Mouse (Mus musculus) limb, embryonic 14.5 days (tissue): ENCODE data around the gene Ffar4. TPM values are rescaled to one million over a fixed set of nuclear protein-coding genes. Genes with fewer than 3 reads are reported as not detected.

Experiments used
- ATAC-seq: fragments of 200-750 bp; cut with Nextera tagmentation; 2 replicates; pipeline ENCODE4 v1.8.0; 2017; ENCODE audit warnings: low read depth, moderate number of reproducible peaks, moderate TSS enrichment; ENCODE audit not compliant: low FRiP score
- DNase-seq: peaks from one replicate; pipeline ENCODE4 v3.0.0-alpha.2; 2015; ENCODE audit warnings: low spot score
- H3K27ac ChIP-seq: fragments of 300-500 bp; sonication (generic); replicated peaks from 2 replicates; pipeline ENCODE4 v1.5.1; 2014; ENCODE audit warnings: low read depth, mild to moderate bottlenecking, low read length, moderate library complexity, mixed read lengths
- H3K27me3 ChIP-seq: fragments of 300-500 bp; sonication (generic); 2 replicates; pipeline ENCODE4 v1.6.1; 2014; ENCODE audit warnings: low read length, mixed read lengths; ENCODE audit not compliant: control insufficient read depth, insufficient read depth
- H3K36me3 ChIP-seq: fragments of 300-500 bp; sonication (generic); 2 replicates; pipeline ENCODE4 v1.6.1; 2014; ENCODE audit warnings: mild to moderate bottlenecking, low read length, moderate library complexity, mixed read lengths; ENCODE audit not compliant: control insufficient read depth, insufficient read depth
- H3K4me1 ChIP-seq: fragments of 300-500 bp; sonication (generic); 2 replicates; pipeline ENCODE4 v1.6.1; 2014; ENCODE audit warnings: antibody characterized with exemption, low read length, mixed read lengths; ENCODE audit not compliant: control insufficient read depth, insufficient read depth
- H3K4me2 ChIP-seq: fragments of 300-500 bp; sonication (generic); replicated peaks from 2 replicates; pipeline ENCODE4 v1.6.1; 2014; ENCODE audit warnings: low read depth, mild to moderate bottlenecking, low read length, moderate library complexity; ENCODE audit not compliant: severe bottlenecking
- H3K4me3 ChIP-seq: fragments of 300-500 bp; sonication (generic); replicated peaks from 2 replicates; pipeline ENCODE4 v1.5.1; 2014; ENCODE audit warnings: low read length
- H3K9ac ChIP-seq: fragments of 300-500 bp; sonication (generic); 2 replicates; pipeline ENCODE4 v1.6.1; 2014; ENCODE audit warnings: mild to moderate bottlenecking, low read depth, low read length, moderate library complexity; ENCODE audit not compliant: severe bottlenecking
- H3K9me3 ChIP-seq: fragments of 300-500 bp; sonication (generic); 2 replicates; pipeline ENCODE4 v1.6.1; 2016; ENCODE audit warnings: low read length; ENCODE audit not compliant: control insufficient read depth
- POLR2A ChIP-seq: fragments of 200-500 bp; IDR thresholded peaks from 2 replicates; pipeline ENCODE4 v1.8.0; 2012; ENCODE audit warnings: inconsistent platforms, mild to moderate bottlenecking, moderate library complexity, borderline replicate concordance; ENCODE audit not compliant: insufficient read depth, insufficient read length; ENCODE audit errors: extremely low read depth
- WGBS: fragments of 180-500 bp; shearing (Covaris S2); extraction: QIAGEN DNeasy Blood & Tissue Kit; methylation state at CpG from one replicate; pipeline ENCODE4 v1.1.7; 2014; 5-methylcytosine and 5-hydroxymethylcytosine counted together
- polyA plus RNA-seq, 2 experiments: library from polyadenylated mRNA; depleted of rRNA in 1 of 2; stranded (reverse) in 1 of 2; unstranded in 1 of 2; fragments of >200 nt; fragmentation: Nextera tagmentation in 1 of 2; extraction: Ambion mirVana in 1 of 2; gene quantifications; 2 replicates each; pipeline versions ENCODE4 v1.2.1 to v1.2.3; 2012 to 2014

Gene Ffar4
- polyA plus RNA-seq, 2 experiments = 0.22 to 0.44 TPM

GRCm38 (mm10) chr19:38081361-38081760 is 15.5 kb upstream of the Ffar4 start:
- Histone ChIP-seq H3K27ac (no peak overlapping the region), H3K9me3 (no peaks in the 10 kb centered on the region), H3K27me3 (no peaks in the 10 kb centered on the region), H3K4me2 (no peak overlapping the region), H3K36me3 (no peaks in the 10 kb centered on the region), H3K9ac (no peak overlapping the region), H3K4me3 (no peak overlapping the region), H3K4me1 (no peaks in the 10 kb centered on the region)
- TF ChIP-seq POLR2A = no peak
- 68% methylated on average over 3 of the region's 3 CpGs for WGBS
- no peak for DNase-seq
- ATAC-seq = no peak

GRCm38 (mm10) chr19:38082931-38083525 is 13.8 kb upstream of the Ffar4 start:
- Histone ChIP-seq H3K4me1 (no peaks in the 10 kb centered on the region), H3K9ac (no peak overlapping the region), H3K4me3 (no peak overlapping the region), H3K36me3 (no peaks in the 10 kb centered on the region), H3K27ac (no peak overlapping the region), H3K4me2 (no peak overlapping the region), H3K27me3 (no peaks in the 10 kb centered on the region), H3K9me3 (no peaks in the 10 kb centered on the region)
- WGBS = 49% methylated on average over 5 of the region's 5 CpGs
- ATAC-seq (no peak), DNase-seq (no peak)
- no peak for TF ChIP-seq POLR2A

GRCm38 (mm10) chr19:38085841-38086240 is 11.0 kb upstream of the Ffar4 start:
- no peak overlapping the region for H3K4me2 ChIP-seq
- 89% methylated on average over 4 of the region's 4 CpGs for WGBS
- ATAC-seq = no peak
- H3K9ac ChIP-seq = no peak overlapping the region
- no peaks in the 10 kb centered on the region for H3K9me3 ChIP-seq
- no peaks in the 10 kb centered on the region for H3K36me3 ChIP-seq
- H3K4me3 ChIP-seq = no peak overlapping the region
- H3K27me3 ChIP-seq = no peaks in the 10 kb centered on the region
- H3K4me1 ChIP-seq = no peaks in the 10 kb centered on the region
- DNase-seq = no peak
- no peak overlapping the region for H3K27ac ChIP-seq
- TF ChIP-seq POLR2A = no peak

- TF ChIP-seq POLR2A = no peak
- Histone ChIP-seq H3K36me3 (no peaks in the 10 kb centered on the region), H3K27ac (no peak overlapping the region), H3K4me2 (no peak overlapping the region), H3K27me3 (no peaks in the 10 kb centered on the region), H3K4me3 (no peak overlapping the region), H3K9ac (no peak overlapping the region), H3K4me1 (no peaks in the 10 kb centered on the region), H3K9me3 (no peaks in the 10 kb centered on the region)
- 46% methylated on average over 11 of the region's 11 CpGs for WGBS
- ATAC-seq = peak; percentile 72; the same call in 1 of the 2 replicates
- DNase-seq = peak; percentile 67
Observed at GRCm38 (mm10) chr19:38086948-38087551, 9.8 kb upstream of the Ffar4 start.

GRCm38 (mm10) chr19:38089358-38089757 is 7.5 kb upstream of the Ffar4 start:
- WGBS = 67% methylated on average over 8 of the region's 8 CpGs

More at GRCm38 (mm10) chr19:38089358-38089757, 7.5 kb upstream of the Ffar4 start:
- H3K9me3 ChIP-seq = no peaks in the 10 kb centered on the region
- H3K36me3 ChIP-seq = no peaks in the 10 kb centered on the region
- H3K27ac ChIP-seq = no peak overlapping the region
- no peaks in the 10 kb centered on the region for H3K4me1 ChIP-seq
- DNase-seq = no peak
- H3K9ac ChIP-seq = no peak overlapping the region
- no peak for ATAC-seq
- no peak overlapping the region for H3K4me3 ChIP-seq
- H3K27me3 ChIP-seq = no peaks in the 10 kb centered on the region
- H3K4me2 ChIP-seq = no peak overlapping the region
- no peak for TF ChIP-seq POLR2A
